Mouse (Mus musculus) mouse embryonic stem cell (cell line): ENCODE results near the gene Syce1l.

ENCODE experiments used
- in situ Hi-C, 2 experiments: fragments of 300-500 bp; cut with MboI; formaldehyde crosslinking; loops; 1 replicate in 1 of 2; 3 replicates in 1 of 2; pipeline ENCODE4 v1.14.3; 2019 to 2020; ENCODE audit warnings: low sequenced_read_pairs in 2 of 2, low pct_unique_long_range_greater_than_20kb in 1 of 2, mixed read lengths in 1 of 2; ENCODE audit not compliant: unreplicated experiment in 1 of 2

Gene Syce1l

DNA sequence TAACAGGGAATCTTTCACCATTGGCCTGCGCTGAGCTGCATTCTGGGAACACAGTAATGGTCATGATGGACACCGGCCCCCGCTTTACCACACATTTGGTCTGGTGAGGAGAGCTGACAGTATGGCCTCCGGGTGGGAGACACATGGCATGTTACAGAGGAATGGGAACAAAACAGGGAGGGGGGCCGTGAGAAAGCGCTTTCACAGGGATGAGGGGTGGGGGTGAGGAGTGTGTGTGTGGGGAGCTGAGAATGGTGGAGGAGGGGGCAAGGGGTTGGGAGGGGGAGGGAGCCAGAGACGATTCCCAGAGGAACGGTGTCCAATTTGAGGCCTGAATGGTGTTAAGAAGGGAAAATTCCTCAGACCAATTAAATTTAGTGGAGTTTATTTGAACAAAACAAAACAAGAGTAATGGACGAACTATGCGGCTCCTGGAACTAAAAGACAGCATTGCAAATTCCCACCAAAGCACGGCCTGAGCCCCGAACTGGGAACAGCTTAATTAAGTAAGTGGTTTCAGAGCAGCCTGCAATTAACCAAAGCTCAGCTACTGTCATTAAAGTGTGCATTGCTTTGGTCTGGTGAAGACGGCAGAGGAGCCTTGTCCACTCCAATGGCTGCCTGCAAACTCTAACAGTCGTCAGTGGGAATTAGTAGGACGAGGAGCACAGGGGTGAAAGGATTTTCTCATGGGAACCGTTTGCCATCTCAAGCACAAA is 23.9 kb downstream of the Syce1l start:
- in situ Hi-C loops, result loop anchor here (25.0 kb wide), 2 partner anchors 320 to 745 kb away; partner anchors contain the start of gene Clec3a (in 1 of the 2)

DNA sequence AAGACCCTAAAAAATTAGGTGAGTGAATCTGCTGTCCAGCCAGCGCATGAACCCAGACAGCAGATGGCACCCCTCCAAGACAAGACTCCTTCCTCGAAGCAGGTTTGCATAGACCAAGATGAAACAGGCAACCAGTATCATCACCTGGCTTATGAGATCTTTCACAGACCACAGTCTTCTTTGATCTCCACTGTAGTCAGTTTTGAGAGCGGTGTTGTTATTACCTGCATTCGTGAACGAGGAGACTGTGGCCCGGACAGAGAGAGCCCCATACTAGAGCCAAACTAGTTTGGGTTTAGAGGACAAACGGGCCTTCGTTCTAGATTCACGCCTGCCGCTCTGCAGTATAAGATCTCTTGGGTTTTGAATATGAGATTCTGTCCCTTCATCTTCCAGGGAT is 26.9 kb downstream of the Syce1l start:
- in situ Hi-C loops, result loop anchor here (5.0 to 25.0 kb wide), 3 partner anchors 312 to 742 kb away; partner anchors contain the start of gene Clec3a (in 1 of the 2)

DNA sequence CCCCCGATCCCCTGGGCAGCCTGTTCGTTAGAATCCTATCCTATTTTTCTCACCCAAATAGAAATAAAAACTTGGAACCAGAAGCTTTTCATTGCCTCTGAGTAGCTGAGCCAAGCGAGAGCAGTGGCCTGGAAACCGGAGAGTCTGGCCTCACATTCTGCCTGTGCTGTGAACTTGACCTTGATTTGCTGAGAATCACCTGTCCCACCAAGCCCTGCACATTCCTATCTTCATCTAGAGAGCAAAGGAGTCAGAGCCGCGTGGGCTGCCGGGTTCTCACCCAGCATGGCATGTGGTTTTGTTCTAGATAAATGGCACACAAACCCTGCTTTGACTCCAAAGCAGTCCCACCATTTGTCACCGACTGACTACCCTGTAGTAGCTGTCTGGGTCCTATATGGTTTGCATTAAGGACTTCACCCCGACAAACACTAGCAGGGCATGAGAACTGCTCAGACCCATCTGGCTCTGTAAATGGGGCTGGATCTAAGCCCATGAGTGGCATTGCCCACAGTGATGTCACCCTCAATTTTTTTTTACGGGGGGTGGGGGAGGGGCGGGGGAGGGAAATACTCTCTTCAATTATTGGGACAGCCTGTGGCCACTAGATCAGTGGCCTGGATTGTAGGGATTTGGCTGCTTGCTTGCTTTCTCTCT is 29.7 kb downstream of the Syce1l start:
- in situ Hi-C loops, result loop anchor here (5.0 to 25.0 kb wide), 3 partner anchors 310 to 740 kb away; partner anchors contain the start of gene Clec3a (in 1 of the 2)

DNA sequence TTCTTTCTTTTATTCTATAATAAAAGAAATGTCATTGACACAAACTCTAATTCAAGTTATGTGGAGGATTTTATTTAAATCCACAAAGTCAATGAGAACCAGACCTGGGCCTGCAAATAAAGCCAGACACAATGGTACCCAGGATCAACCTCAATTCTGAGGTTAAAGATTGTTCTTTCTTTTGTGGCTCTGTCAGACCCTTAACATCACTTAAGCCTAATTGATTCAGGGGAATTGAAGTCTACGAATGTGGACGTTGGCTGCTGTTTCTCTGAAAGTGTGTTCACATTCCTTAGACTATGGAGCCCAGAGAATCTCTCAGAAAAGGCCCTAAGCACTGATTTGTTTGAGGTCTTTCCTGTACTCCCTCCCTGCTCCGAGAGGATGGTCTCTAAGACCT is 30.3 kb downstream of the Syce1l start:
- in situ Hi-C loops, result loop anchor here (5.0 to 25.0 kb wide), 3 partner anchors 309 to 739 kb away; partner anchors contain the start of gene Clec3a (in 1 of the 2)

DNA sequence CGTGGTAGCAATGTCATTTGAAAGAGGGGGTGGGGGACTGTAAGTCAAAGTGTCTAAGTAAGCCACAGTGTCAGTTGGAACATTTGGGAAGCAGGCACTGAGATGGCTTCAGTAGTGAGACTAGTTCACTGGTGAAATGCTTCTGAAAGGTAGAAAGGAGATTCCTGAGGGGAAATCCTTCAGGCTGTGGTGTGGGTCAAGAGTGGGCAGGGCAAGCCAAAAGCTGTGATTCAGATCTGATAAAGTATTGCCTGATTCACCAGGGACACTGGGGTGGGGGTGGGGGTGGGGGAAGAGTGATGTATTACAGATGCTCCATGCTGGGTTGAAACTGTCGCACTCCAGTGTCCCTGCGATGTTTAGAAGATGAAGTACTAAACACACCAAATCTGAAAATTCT is 31.6 kb downstream of the Syce1l start:
- in situ Hi-C loops, result loop anchor here (5.0 to 25.0 kb wide), 3 partner anchors 308 to 738 kb away; partner anchors contain the start of gene Clec3a (in 1 of the 2)

DNA sequence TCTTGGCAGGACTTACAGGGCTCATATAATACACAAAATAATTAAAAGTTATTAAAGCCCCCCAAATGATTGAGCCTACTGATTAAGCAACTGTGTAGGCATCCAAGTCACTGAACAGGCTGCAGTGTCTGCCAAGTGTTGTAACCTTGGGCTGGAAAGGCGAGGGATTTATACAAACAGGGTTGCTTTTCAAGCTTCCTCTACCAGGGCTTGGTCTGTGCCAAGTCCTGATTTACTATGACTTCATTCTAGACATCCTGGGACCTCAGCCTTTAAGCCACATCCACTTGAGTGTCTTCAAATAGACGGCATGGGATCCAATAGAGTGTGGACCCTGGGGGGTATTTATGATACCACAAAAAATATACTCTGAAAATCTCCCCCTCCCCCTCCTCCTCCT is 32.3 kb downstream of the Syce1l start:
- in situ Hi-C loops, result no loop called here

DNA sequence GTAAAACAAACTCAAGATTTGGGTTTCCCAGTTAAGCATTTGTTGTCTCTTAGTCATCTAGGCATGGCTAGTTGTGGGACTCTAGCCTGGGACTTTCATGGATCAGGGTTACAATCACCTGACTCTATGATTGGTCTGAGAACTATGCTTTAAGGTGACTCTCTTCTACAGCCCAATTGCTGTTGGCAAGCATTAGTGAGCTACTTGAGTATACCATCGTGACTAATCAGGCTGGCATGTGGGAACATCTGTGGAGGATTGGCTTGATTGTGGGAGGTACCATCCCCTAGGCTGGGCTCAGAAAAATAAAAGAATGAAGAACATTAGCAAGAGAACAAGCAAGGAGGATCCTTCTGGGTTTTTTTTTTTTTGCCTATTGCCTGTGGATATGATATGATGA is 33.8 kb downstream of the Syce1l start:
- in situ Hi-C loops, result no loop called here

DNA sequence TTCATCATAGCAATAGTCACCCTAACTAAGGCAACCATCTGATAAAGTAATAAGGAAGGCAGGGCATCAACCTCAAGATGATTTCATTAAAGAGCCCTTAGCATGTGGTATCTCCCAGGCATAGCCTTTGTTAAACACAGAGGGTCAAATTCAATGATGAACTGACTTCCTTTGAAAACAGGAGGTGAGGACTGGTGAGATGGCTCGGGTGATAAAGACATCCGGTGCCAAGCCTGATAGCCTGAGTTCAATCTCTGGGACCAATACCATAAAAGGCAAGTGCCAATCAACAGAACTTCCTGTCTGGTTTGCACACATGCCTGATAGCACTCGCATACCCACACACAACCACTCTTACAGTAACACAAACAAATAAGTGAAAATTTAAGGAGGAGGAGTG is 36.3 kb downstream of the Syce1l start:
- in situ Hi-C loops, result no loop called here

DNA sequence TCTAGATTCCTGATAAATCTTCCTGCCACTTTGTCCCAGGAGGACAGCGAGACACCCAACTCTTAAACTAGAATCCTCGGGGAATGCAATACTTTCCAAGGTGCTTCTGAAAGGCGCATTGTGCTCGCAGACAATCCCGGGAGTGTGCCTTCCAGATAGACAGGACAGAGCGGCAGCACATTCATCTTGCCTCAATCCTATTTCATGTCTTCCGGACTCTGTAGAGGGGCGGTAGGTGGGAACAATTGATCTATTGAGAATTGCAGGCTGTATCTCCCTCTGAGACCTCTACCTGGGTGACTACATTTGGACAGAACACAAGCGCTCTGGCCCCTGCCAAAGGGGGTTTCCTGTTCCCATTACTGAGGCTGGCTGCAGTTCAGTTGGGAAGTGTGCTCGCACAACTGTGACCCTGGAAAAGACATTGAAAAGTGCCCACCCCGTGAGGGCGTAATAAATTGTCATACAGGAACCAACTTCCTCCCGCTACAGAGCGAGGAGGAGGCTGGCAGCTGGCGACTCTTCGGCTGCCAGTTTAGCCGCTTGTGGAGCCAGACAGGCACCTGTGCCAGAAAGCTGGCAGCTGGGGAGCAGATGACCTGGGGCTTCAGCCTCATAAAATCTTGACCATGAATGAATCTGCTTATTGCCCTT is 45.0 kb downstream of the Syce1l start:
- in situ Hi-C loops, result no loop called here

DNA sequence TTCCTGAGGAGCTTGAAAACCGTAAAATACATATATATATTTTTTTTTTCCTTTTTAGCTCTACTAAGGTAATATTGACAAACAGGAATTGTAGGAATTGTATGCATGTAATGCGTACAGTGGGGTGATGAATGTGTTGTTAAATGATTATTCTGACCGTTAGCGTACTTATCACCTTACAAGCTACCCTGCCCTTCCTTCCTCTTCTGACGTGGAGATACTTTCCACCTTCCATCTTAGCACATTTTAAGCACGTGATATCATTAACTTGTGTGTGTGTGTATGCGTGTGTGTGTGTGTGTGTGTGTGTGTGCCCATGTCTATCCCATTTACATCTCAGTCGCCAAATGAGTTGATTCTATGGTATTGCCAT is 45.5 kb downstream of the Syce1l start:
- in situ Hi-C loops, result no loop called here

DNA sequence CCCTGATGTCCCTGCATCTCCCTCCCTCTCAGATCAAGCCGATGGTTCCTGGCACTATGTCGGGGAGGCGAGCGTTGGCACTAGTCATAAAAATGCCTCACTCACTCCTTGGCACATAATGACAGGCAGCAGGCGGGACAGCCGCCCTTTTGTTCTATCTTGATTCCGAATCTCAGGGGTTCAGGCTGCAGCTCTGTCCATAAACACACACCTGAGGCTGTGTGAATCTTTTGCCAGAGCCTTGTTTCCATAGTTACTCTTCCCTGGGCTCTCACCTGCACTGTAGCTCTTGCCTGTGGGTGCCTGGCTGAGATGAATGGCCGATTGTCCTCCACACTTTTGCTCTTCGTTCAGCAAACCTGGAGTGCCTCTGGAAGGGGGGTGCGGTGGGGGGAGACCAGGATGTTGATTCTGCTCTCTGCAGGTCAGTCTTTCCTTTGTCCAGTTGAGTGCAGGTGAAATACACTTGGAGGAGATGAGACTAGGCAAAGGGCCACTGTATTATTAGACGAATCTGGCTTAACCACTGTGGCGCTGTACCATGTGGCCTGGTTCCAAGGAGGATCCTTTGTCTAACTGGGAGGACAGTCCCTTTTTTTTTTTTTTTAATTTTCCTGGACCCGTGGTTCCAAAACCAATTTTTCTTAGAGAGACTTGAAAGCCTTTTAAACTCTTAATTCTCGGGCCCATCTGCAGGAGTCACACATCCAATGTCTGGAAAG is 48.8 kb downstream of the Syce1l start:
- in situ Hi-C loops, result no loop called here

DNA sequence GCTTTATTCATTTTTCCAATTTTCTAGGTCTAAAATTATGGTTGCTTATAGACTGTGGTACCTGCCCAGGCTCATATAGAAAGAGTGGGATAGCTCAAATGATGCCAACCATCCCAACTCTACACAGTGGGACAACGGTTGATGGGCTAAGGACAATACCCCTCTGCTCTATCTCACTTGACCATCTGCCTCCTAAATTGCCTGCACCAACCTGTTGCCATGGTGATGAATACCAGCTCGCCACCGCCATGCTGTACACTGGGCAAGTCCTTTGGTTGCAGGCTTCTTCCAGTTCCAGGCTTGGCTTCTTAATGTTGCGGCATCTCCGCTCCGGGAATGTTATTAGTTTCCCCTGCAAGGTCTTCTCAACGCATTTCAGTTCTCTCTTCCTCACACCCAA is 62.0 kb downstream of the Syce1l start:
- in situ Hi-C loops, result no loop called here
